Mouse (Mus musculus) liver, embryonic 16.5 days (tissue): Measurements from ENCODE around the gene Msx2. TPM values are rescaled to one million over a fixed set of nuclear protein-coding genes. Genes with fewer than 3 reads are reported as not detected.

Experiments used
- ATAC-seq: fragments of 200-750 bp; cut with Nextera tagmentation; 2 replicates; pipeline ENCODE4 v1.8.0; 2017; ENCODE audit warnings: low read depth, mild to moderate bottlenecking, moderate number of reproducible peaks, moderate library complexity
- H3K27ac ChIP-seq: fragments of 300-500 bp; sonication (generic); 2 replicates; pipeline ENCODE4 v1.5.1; 2014; ENCODE audit warnings: mild to moderate bottlenecking, low read length
- H3K27me3 ChIP-seq: fragments of 300-500 bp; sonication (generic); 2 replicates; pipeline ENCODE4 v1.6.1; 2014; ENCODE audit warnings: low read depth, low read length, mixed read lengths; ENCODE audit not compliant: control insufficient read depth, insufficient read depth
- H3K36me3 ChIP-seq: fragments of 300-500 bp; sonication (generic); 2 replicates; pipeline ENCODE4 v1.6.1; 2014; ENCODE audit warnings: mild to moderate bottlenecking; ENCODE audit not compliant: control insufficient read depth, insufficient read depth
- H3K4me1 ChIP-seq: fragments of 300-500 bp; sonication (generic); 2 replicates; pipeline ENCODE4 v1.6.1; 2014; ENCODE audit warnings: low read depth, low read length, mixed read lengths; ENCODE audit not compliant: control insufficient read depth
- H3K4me2 ChIP-seq: fragments of 300-500 bp; sonication (generic); 2 replicates; pipeline ENCODE4 v1.6.1; 2014; ENCODE audit warnings: low read depth, low read length, mixed read lengths
- H3K4me3 ChIP-seq: fragments of 300-500 bp; sonication (generic); 2 replicates; pipeline ENCODE4 v1.5.1; 2014; ENCODE audit warnings: low read depth, mild to moderate bottlenecking, low read length
- H3K9ac ChIP-seq: fragments of 300-500 bp; sonication (generic); 2 replicates; pipeline ENCODE4 v1.6.1; 2014; ENCODE audit warnings: low read depth, low read length
- H3K9me3 ChIP-seq: fragments of 300-500 bp; sonication (generic); replicated peaks from 2 replicates; pipeline ENCODE4 v1.6.1; 2016; ENCODE audit warnings: low read length; ENCODE audit not compliant: control insufficient read depth
- WGBS: fragments of 180-500 bp; shearing (Covaris S2); extraction: QIAGEN DNeasy Blood & Tissue Kit; methylation state at CpG from one replicate; pipeline ENCODE4 v1.1.7; 2014; ENCODE audit not compliant: insufficient replicate concordance; 5-methylcytosine and 5-hydroxymethylcytosine counted together
- polyA plus RNA-seq: library from polyadenylated mRNA; unstranded; fragments of >200 nt; fragmentation: Nextera tagmentation; extraction: Ambion mirVana; gene quantifications from 2 replicates; pipeline ENCODE4 v1.2.1, GENCODE M21; 2015

The Msx2 gene
- polyA plus RNA-seq, 1 experiment from 2014 or later: not detected

- no peak for ATAC-seq
- Histone ChIP-seq H3K4me3 (no peak overlapping the region), H3K4me2 (no peak overlapping the region), H3K9me3 (no peaks in the 10 kb centered on the region), H3K27ac (no peak overlapping the region), H3K27me3 (peaks cover 88% of the 10 kb centered on the region), H3K9ac (no peak overlapping the region), H3K4me1 (no peaks in the 10 kb centered on the region; the same call in 1 of the 2 replicates), H3K36me3 (no peaks in the 10 kb centered on the region)
- 42% methylated on average over 5 of the region's 5 CpGs for WGBS
These were observed 3.1 kb downstream of the Msx2 start for GRCm38 (mm10) chr13:53469756-53470155.

DNA sequence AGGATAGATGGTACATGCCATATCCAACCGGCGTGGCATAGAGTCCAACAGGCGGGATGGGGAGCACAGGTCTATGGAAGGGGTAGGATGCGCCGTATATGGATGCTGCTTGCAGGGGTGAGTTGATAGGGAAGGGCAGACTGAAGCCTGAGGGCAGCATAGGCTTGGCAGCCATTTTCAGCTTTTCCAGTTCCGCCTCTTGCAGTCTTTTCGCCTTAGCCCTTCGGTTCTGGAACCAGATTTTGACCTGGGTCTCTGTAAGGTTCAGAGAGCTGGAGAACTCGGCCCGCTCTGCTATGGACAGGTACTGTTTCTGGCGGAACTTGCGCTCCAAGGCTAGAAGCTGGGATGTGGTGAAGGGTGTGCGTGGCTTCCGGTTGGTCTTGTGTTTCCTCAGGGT, 4.7 kb downstream of the Msx2 start:
- Histone ChIP-seq H3K27me3 (peaks cover 88% of the 10 kb centered on the region), H3K9me3 (no peaks in the 10 kb centered on the region), H3K27ac (no peak overlapping the region), H3K9ac (no peak overlapping the region), H3K4me1 (no peaks in the 10 kb centered on the region; the same call in 1 of the 2 replicates), H3K36me3 (no peaks in the 10 kb centered on the region), H3K4me3 (no peak overlapping the region), H3K4me2 (no peak overlapping the region)
- 44% methylated on average over 14 of the region's 14 CpGs for WGBS
- ATAC-seq: no peak

DNA sequence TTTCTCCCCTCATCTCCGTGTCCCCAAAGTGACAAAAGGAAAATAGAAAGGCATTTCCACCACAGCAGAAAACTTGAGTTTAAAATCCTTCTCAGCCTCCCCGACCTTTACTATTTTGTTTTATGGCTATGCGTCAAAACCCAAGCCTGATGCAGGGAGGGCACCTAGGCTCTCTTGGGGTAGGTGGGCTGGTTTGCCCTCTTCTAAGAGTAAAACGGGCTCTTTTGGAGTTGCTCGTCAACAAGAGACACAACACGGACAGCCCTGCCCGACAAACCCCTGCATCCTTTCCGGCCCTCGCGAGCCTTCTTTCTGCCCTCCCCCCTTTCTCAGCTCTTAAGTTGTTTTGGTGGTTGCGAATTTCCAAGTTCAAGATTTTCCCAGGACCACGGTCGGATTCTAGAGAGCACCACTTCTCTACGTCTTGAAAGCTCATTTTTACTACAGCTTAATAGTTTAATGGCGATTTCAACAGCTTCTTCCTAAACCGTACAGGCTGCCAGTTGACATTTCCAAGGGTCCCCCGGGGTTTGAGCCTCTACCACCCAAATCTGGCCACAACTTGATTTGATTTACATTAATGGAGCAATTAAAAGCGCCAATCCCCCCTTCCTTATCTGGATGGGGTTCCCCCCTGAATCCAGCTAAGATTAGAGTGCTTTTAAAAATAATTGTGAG, 6.5 kb downstream of the Msx2 start:
- ATAC-seq: no peak
- Histone ChIP-seq H3K9me3 (no peaks in the 10 kb centered on the region), H3K27me3 (peaks cover 88% of the 10 kb centered on the region), H3K4me2 (no peak overlapping the region), H3K4me1 (no peaks in the 10 kb centered on the region), H3K27ac (no peak overlapping the region), H3K36me3 (no peaks in the 10 kb centered on the region), H3K9ac (no peak overlapping the region), H3K4me3 (no peak overlapping the region)
- 6% methylated on average over 18 of the region's 18 CpGs for WGBS

DNA sequence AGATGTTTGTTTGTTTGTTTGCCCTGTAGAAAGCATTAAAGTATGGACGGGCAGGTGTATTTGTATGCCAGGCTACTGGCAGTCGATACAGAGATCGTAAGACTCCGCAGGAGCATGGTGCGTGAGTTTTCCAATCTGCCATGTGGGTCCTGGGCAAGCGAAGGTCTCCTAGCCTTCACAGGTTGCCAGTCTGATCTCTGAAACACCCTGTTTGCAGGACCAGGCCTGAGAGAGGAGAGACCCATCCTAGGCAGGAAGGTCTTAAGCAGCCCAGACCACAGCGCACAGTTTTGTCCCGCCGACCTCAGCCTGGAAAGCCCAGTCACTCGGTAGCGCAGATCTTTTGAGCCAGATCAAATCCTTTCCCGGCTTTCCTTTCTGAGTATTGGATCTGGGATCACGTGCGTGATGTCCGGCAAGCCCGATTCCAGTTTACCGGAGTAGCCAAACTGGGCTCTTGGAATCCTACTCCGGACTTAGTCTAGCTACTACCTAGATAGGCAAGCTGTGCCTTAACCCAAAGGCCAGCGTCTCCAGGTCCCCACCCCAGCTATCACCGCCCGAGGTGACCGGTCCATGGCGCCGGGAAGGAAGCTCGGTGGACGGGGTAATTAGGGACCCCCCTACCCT, 7.6 kb downstream of the Msx2 start:
- Histone ChIP-seq H3K4me3 (no peak overlapping the region), H3K27me3 (peaks cover 87% of the 10 kb centered on the region), H3K9ac (no peak overlapping the region), H3K36me3 (no peaks in the 10 kb centered on the region), H3K27ac (no peak overlapping the region), H3K4me1 (no peaks in the 10 kb centered on the region), H3K9me3 (no peaks in the 10 kb centered on the region), H3K4me2 (no peak overlapping the region)
- 3% methylated on average over 26 of the region's 26 CpGs for WGBS
- ATAC-seq: no peak

GRCm38 (mm10) chr13:53464441-53465001, 8.4 kb downstream of the Msx2 start:
- H3K36me3 ChIP-seq: no peaks in the 10 kb centered on the region
- no peak overlapping the region for H3K27ac ChIP-seq
- H3K9ac ChIP-seq: no peak overlapping the region
- H3K4me2 ChIP-seq: no peak overlapping the region
- H3K9me3 ChIP-seq: no peaks in the 10 kb centered on the region
- no peak for ATAC-seq
- WGBS: 3% methylated on average over 21 of the region's 21 CpGs
- no peaks in the 10 kb centered on the region for H3K4me1 ChIP-seq
- H3K27me3 ChIP-seq: peaks cover 79% of the 10 kb centered on the region
- H3K4me3 ChIP-seq: no peak overlapping the region

- H3K27me3 ChIP-seq: peaks cover 73% of the 10 kb centered on the region
- no peak overlapping the region for H3K4me2 ChIP-seq
- ATAC-seq: no peak
- WGBS: 5% methylated on average over 10 of the region's 10 CpGs
- H3K9ac ChIP-seq: no peak overlapping the region
- H3K27ac ChIP-seq: no peak overlapping the region
- H3K9me3 ChIP-seq: no peaks in the 10 kb centered on the region
- H3K36me3 ChIP-seq: no peaks in the 10 kb centered on the region
- H3K4me1 ChIP-seq: no peaks in the 10 kb centered on the region
- no peak overlapping the region for H3K4me3 ChIP-seq
These were observed 8.9 kb downstream of the Msx2 start for GRCm38 (mm10) chr13:53463946-53464345.

- no peak for ATAC-seq
- Histone ChIP-seq H3K27ac (no peak overlapping the region), H3K9me3 (no peaks in the 10 kb centered on the region), H3K4me1 (no peaks in the 10 kb centered on the region), H3K4me2 (no peak overlapping the region), H3K4me3 (no peak overlapping the region), H3K9ac (no peak overlapping the region), H3K36me3 (no peaks in the 10 kb centered on the region), H3K27me3 (peaks cover 67% of the 10 kb centered on the region)
- WGBS: 3% methylated on average over 7 of the region's 7 CpGs
These were observed 9.8 kb downstream of the Msx2 start for GRCm38 (mm10) chr13:53463037-53463436.

DNA sequence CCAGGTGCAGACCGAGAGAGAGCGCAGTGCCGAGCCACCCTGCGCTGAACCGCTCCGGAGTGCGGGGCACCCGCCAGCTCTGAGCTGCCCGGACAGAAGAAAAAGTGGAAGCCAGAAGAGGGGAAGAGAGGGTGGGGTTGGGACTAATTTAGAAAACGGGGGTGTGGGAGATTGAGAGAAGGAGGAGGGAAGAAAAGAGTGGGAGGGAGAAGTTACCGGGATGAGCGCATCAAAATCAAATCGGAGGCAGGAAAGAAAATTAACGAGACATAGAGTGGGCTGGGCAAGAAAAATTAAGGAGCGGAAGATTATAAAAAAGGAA, 10.3 kb downstream of the Msx2 start:
- no peaks in the 10 kb centered on the region for H3K9me3 ChIP-seq
- no peak overlapping the region for H3K4me2 ChIP-seq
- WGBS: under 1% methylated on average over 15 of the region's 15 CpGs
- no peak overlapping the region for H3K9ac ChIP-seq
- H3K36me3 ChIP-seq: no peaks in the 10 kb centered on the region
- H3K27me3 ChIP-seq: peaks cover 65% of the 10 kb centered on the region
- no peaks in the 10 kb centered on the region for H3K4me1 ChIP-seq
- H3K4me3 ChIP-seq: no peak overlapping the region
- H3K27ac ChIP-seq: no peak overlapping the region
- ATAC-seq: no peak

DNA sequence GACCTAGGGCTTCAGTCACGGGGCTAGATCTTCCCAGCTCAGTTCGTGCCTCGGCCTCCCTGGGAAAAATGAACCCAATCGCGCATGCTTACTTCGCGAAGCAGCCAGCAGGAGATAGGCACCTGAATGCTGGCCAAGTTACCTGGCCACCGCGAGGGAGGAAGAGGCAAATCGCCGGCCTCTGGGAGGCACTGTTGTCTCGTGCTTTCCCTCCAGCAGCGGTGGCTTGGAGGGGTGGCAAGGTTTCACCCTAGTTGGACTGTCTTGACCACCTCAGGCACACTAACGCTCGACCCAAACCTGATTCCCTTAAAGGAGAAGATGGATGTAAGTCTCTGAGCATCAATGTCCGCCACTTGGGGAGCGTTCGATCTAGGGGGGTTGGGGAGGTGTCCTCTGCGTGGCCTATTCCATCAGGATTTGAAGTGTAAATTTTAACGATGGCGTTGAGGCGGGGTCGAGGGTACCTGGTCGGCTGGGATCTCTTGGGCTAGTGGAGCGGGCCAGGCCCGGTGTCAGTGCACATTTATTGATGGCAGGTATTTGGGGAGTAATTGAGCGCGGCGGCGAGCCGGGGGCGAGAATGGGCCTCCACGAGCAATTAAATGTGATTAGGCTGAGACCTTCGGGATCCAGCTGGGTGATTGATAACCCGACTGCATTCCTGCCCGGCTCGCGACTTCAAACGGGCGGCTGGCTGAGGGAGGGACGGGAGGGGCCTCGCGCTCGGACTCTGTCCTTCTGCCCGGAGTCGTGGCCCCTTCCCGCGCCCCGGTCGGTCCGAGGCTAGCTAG, 10.8 kb downstream of the Msx2 start:
- Histone ChIP-seq H3K36me3 (no peaks in the 10 kb centered on the region), H3K9me3 (no peaks in the 10 kb centered on the region), H3K9ac (no peak overlapping the region), H3K27ac (no peak overlapping the region), H3K4me3 (no peak overlapping the region), H3K4me2 (no peak overlapping the region), H3K27me3 (peaks cover 62% of the 10 kb centered on the region), H3K4me1 (no peaks in the 10 kb centered on the region)
- under 1% methylated on average over 51 of the region's 51 CpGs for WGBS
- ATAC-seq: no peak
